Mouse (Mus musculus) ES-CJ7 (cell line): ENCODE measurements around the gene Lin28a.
A peak's percentile ranks its signal among the peaks of the same experiment; 100 is the strongest.

ENCODE experiments used
- DNase-seq: peaks from one replicate; pipeline ENCODE4 v3.0.0; 2011; ENCODE audit warnings: low read depth, low spot score

The Lin28a gene

GRCm38 (mm10) chr4:134018779-134019145 lies at the start of gene Lin28a:
Gene Lin28a (minus strand): TSS chr4:134018841.
- DNase-seq: peak; percentile 95

GRCm38 (mm10) chr4:134067833-134068544 lies 49.3 kb upstream of the Lin28a start:
- DNase-seq: no peak

- no peak for DNase-seq
These were observed 48.7 kb upstream of the Lin28a start for GRCm38 (mm10) chr4:134067383-134067782.

DNA sequence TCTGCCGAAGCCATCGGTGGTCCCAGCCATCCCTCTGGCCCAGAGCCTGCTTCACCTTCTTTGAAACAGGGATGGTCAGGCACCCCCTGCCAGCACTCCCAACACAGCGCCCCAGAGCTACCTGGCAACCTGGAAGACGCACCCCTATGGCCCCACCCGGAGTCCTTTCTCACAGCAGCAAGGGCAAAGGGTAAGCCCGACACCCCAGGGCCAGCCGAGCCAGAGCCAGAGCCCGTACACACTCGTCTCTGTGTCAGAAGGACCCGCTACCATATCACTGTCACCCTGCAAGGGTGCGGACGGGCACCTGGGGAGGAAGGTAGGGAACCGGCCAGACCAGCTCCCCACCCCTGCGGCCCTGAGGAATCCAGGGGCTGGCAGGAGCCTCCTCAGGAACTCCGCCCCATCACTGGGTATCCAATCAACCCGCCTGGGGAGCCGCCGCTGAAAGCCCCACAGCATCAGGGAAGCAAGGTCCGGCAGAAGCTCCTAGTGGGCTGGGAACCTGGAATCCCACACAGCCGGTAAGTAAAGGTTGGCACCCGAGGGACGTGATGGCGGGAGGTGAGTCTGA lies 46.9 kb upstream of the Lin28a start:
- no peak for DNase-seq

- no peak for DNase-seq
These were observed 43.9 kb upstream of the Lin28a start for GRCm38 (mm10) chr4:134062561-134062960.

DNA sequence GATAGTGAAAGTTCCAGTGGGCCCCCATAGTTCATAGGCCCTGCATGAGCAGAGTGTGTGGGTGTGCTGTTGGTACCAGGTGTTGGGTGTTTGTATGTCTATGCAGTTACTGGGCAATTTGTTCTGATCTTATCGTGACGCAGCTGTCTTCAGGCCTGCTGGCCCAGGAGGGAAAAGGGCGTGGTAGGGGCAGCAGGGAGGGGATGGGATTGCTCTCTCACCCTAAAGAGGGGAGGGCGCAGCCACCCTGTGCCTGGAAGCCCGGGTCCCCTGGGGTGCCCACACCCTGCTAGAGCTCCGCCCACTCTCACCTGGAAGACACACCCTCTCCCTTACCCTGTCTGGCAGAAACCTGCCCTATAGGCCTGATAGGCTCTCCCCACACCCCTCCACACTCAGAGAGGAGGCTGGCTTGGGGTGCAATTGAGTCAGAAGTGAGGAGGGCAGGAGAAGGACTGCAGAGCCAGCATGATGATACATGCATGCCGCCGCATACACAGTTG lies 43.4 kb upstream of the Lin28a start:
- DNase-seq: peak; percentile 53

- peak; percentile 48 for DNase-seq
These were observed 42.7 kb upstream of the Lin28a start for GRCm38 (mm10) chr4:134061166-134061830.

- no peak for DNase-seq
These were observed 41.7 kb upstream of the Lin28a start, which contains the start of gene Crybg2 for GRCm38 (mm10) chr4:134060135-134060865. Gene Crybg2 (plus strand): TSS chr4:134060815.

DNA sequence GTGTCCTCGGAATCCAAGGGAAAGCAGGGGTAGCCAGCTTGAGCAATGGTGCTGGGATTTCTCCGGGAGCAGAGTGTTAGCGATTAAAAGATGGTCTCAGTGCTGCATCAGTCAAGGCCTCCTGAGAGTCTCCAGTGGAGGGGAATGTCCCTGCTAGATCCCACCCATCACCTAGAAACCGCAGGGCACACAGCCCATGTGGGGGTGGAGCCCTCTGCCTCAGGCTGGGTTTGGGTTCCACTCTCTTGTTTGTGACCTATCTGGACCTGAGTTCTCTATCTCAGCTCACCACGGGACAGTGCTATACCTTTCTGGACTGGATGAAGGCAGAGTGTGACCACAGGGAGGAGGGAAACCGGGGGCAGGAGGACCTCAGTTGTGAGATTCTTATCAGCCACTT lies 40.3 kb upstream of the Lin28a start:
- DNase-seq: no peak

- no peak for DNase-seq
These were observed 39.6 kb upstream of the Lin28a start for GRCm38 (mm10) chr4:134058166-134058715.

DNA sequence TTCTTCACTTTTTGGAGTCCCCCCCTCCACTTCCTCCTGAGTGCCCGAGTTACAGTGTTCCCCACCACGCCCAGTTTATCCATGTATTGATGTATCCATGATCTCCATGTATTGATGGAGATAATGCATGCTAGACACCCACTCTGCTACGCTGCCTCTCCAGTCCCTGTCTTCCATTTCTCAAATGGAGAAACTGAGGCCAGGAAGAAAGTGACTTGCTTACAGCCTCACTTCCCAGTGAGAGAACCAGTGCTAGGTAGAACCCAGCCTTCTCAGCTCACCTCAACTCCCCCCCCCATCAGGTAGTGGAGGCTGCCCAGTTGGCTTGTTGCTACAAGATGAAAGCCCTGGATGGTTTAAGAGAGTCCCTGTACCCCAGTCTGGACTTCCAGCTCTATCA lies 34.9 kb upstream of the Lin28a start, which contains the start of gene Zfp683:
TSS of gene Zfp683 (plus strand) at position 301 of the 400 bp plus-strand sequence.
- DNase-seq: no peak

DNA sequence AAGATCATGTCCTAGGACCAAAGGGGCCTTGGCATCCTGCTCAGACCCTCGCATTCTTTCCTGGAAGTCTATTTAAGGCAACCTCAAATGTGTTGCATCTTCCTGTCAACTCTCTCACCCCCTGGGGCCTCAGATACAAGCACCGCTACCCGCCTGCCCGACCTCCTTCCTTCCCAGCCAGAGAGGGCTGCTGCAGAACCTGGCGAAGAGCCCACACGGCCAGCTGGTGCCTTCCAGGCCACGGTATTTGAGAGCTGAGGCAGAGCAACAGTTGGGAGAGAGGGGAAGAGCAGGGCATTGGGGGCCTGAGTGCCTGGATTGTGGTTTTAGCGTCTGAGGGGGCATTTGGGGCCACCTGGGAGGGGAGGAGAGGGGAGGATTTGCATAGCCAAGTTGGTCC lies 33.9 kb upstream of the Lin28a start:
- DNase-seq: no peak

- DNase-seq: no peak
These were observed 33.3 kb upstream of the Lin28a start for GRCm38 (mm10) chr4:134051912-134052311.

- DNase-seq: no peak
These were observed 29.0 kb upstream of the Lin28a start for GRCm38 (mm10) chr4:134047648-134048047.

GRCm38 (mm10) chr4:134043041-134043440 lies 24.4 kb upstream of the Lin28a start:
- DNase-seq: no peak

DNA sequence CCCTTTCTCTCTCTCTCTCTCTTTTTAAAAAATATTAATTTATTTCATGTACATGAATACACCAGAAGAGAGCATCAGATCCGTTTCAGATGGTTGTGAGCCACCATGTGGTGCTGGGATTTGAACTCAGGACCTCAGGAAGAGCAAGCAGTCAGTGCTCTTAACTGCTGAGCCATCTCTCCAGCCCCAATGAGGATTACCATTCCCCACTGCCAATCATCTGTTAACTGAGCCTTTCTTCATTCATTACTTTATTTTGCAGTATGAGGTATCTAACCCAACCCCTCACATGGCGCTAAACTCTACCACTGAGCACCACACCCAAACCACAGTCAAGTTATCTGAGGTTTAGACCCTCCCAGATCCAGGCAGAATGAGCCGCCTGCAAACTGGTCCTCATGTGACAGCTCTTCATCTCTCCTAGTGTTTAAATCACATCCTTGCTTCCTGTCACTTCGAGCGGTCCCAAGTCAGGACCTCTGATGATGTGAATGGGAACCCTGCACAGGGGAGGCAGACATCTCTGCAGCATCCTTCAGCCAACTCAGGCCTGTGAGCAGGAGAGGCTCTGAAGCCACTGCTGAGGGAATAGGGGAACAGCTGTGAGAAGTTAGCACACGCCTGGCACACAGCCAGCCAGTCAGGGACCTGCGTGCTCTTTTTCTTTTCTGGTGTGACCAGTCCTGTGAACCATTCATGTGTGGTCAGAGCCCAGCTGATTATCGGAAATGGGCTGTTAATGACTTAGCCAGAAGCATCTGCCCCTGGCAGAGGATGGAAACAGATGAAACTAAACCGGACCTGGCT lies 22.9 kb upstream of the Lin28a start:
- DNase-seq: no peak

GRCm38 (mm10) chr4:134035953-134036352 lies 17.3 kb upstream of the Lin28a start:
- DNase-seq: peak; percentile 70

DNA sequence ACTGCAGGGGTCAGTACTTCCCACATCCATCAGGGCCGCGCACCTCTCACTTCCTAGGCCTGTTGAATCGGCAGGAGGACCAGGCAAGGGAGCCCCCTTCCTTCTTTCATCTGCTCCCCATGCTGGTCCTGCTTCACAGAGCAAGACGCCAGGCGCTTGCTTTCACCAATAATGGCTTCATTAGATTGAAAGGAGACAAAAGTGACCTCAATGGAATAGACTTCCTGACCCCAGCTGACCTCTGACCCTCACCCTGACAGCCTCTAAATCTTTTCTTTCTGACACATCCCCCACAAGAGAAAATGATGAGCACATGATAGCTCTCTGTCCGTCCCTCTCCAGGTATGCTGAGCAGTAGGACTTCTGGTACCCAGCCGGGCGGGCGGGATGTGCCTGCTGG lies 7.2 kb upstream of the Lin28a start:
- DNase-seq: no peak

- DNase-seq: peak; percentile 59
These were observed 2.0 kb upstream of the Lin28a start for GRCm38 (mm10) chr4:134020621-134021020.

DNA sequence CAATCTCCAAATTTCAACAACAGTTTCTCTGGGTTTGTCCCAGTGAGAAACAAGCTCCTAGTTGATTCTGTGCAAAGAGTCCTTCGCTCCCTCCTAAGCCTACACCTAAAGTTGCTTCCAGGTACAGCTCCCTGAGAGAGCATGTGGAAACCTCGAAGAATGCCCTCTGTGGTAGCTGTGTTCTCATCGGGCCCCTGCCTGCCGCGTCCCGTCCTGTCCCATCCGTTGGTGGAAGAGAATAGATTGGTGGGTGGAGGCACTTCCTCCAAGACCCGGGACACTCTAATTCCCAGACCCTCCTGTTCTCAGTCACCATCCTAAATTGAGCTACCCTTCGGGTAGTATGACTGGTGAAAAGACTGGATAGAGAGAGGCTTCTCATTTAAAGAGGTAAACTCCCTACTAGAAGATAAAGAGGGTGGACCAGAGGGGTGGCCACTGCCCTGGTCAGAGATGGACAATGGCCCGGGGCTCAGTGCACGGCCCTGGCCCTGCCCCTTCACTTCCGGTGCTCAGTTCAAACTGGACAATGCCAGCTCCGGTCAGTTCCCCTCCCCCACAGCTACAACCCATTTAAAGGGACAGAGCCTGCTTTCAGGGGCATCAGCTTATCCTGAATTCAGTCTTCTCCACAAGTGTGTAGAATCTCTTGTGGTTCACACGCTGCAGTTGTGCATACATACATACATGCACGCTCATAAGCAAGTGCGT lies 1.2 kb upstream of the Lin28a start:
- DNase-seq: no peak
